Mouse (Mus musculus) erythroblast, adult 5-6 weeks (primary cell): ENCODE results near the gene Olfr1416. TPM values are rescaled to one million over a fixed set of nuclear protein-coding genes. Genes with fewer than 3 reads are reported as not detected.
"Not testable (repeated sequence)": the region's sequence is repeated elsewhere in the genome, so short reads cannot be mapped to it uniquely, and the experiment has no call there.

Source experiments
- ATAC-seq: replicated peaks from 2 replicates; pipeline ENCODE4 v1.8.0; 2016; ENCODE audit warnings: moderate number of reproducible peaks, mild to moderate bottlenecking, moderate TSS enrichment, inconsistent platforms; ENCODE audit not compliant: poor library complexity, low FRiP score, severe bottlenecking
- total RNA-seq, 2 experiments: library from RNA; stranded (forward) in 1 of 2; stranded (reverse) in 1 of 2; fragments of 150-400 nt in 1 of 2; fragments of 200-764, 138-1000 nt in 1 of 2; gene quantifications; 2 replicates each; pipeline versions ENCODE4 v1.2.3 to v1.2.4; 2015 to 2017; ENCODE audit warnings: low replicate concordance in 2 of 2

Olfr1416 gene
- total RNA-seq (2015; ENCODE audit: low replicate concordance), result not detected in 2 replicates
- not detected in 2 replicates for total RNA-seq (2017; ENCODE audit: low replicate concordance)

GRCm38 (mm10) chr1:92485013-92485412 is at the start of gene Olfr1416:
Gene Olfr1416 (minus strand): TSS chr1:92485113.
- no peak for ATAC-seq

DNA sequence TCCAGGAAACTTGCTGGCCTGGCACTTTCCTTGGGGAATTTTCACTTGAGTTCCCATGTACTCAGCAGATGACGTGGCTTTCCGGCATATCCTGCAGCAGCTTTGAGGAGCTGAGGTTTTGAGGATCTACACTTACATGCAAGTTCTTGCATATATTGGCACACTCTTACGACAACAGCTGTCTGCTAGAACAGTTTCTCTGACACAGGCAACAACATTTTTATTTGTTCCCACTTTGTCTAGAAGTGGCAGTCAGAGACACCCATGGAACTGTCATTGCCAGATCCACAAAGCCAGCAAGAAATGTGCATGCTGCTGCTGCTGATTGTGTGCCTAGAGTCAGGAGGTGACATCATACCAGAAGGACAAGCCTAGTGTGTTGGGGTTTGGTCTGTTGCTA is 38.9 kb upstream of the Olfr1416 start:
- no peak for ATAC-seq

DNA sequence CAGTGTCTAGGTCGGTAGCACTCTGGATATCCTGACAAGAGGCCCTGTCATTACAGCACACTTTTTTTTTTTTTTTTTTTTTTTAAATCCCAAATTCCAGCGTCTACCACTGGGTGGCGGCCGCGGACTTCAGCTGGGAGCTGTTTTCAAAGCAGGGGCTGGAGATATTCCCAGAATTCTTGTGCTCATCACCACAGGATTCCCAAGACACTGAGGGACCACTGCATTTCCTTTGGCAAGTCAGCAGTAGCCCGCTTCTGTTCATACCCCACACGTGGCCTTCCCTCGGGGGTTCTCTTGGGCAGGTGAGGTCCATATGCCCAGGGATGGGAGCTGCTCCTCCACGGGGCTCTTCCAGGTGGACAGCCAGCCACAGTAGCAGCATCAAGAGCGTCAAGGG is 36.5 kb upstream of the Olfr1416 start:
- ATAC-seq, result no peak

DNA sequence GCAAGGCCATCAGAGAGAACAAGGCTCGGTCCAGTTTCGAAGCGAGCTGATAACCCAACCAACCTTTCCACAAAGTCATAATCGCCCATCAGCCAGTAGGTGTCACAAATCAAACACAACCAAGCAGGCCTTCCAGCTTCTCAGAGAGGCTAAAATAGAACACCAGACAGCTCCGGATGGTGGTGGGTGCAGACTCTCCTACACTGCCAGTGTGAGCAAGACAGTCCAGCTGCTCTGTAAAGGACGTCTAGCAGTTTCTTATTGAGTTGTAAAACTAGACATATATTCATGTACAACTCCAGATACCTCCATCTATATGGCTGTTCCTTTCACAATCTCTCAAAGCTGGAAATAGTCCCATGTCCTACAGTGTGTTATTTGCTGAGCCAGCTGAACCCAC is 34.1 kb upstream of the Olfr1416 start:
- no peak for ATAC-seq

DNA sequence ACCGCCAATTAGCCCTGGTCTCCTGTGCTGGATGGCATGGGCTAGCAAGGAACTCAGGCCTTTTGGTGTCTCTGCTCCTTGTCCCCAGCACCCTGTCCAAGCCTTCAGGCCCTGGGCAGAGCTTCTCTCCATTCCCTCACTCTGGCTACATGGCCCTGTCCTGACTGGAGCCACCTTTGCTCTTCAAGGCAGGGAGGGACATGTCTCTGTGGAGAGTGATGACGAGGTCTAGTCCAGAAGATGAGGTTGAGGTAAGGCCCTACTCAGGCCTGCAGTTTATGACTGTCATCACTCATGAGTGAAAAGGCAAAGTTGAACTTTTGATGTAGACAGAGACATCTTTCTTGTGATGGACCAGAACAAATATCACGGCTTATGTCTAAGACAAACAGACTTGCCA is 33.6 kb upstream of the Olfr1416 start, which contains the start of gene Olfr1414:
Gene Olfr1414 (minus strand): TSS at position 101 of the 400 bp plus-strand sequence.
- no peak for ATAC-seq

DNA sequence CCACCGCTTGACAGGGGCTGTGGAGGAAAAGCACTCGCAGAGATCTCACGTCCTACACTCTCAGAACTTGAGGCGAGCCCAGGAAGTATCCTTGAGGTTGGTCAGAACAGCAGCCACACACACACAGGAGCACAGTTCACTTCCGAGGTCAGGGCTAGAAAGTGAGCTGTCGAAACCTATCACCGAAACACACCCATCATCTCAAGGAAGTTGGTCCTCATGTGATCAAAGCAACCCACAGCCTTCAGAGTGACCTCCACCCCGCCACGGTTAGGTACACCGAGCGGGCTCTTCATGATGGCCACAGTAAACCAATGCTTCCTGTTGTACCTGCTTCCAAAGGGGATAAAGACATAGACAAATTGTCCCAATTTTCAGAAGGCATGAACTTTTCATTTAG is 30.5 kb upstream of the Olfr1416 start:
- ATAC-seq, result no peak

GRCm38 (mm10) chr1:92511646-92512045 is 26.7 kb upstream of the Olfr1416 start:
- not testable (repeated sequence) for ATAC-seq

DNA sequence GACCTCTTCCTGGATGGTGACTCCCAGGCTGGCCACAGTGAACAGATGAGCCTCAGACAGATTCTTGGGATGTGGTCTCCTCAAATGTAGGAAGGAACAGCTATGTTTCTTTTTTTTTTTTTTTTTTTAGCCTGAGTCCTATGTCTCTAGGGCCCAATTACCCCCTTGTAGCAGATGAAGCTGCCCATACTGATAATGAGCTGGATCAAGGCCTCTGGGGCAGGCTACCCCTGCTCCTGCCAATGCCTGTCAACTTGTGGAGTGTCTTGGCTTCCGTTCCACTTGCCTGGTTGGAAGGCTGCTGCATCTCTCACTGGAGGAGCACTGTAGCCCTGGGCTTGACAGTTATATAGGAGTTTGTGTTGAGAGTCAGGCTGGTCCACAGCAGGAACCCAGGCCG is 11.1 kb upstream of the Olfr1416 start, which contains the start of gene Olfr1415:
Gene Olfr1415 (minus strand): TSS at position 101 of the 400 bp plus-strand sequence.
- ATAC-seq, result no peak

- ATAC-seq, result peak; percentile 70; the same call in 1 of the 2 replicates
Measured at GRCm38 (mm10) chr1:92474066-92474578, 10.8 kb downstream of the Olfr1416 start.

DNA sequence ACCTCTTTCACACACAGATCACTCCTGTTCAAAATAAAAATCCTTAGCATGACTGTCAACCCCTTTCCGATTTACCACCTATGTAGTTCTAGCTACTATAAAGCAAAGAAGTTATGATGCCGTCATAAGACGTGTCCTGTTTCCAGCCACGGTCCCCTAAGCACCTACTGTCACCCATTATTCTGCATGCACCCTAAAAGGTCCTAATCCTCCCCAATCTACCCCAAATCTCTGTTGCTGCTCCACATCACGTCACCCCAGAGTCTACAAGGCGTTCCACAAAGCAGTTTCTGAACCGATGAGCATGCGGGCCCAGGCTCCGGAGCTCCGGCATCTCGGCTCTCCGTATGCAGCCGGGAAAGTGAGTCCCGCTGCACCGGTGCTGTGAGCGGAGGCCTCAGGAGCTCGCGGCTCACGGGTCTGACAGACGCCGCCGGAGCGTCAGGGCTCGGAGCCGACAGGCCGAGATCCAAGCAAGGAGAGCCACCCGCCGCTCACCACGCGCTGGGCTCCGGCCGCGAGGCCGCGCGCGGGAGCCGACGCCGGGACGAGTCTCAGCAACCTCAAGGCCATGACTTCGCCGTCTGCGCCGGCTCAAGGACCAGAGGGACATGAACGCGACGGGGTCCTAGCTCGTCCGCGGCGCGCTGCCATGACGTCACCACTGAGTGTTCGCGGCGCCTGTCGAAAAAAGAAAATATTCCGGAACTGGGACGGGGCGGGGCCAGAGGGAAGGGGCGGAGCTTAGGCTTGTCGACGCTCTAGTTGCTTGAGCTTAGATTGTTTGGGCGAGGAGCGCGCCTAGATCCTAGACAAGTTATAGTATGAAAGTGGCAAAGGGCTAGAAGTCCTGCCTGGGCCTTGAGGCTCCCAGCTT is 11.5 kb downstream of the Olfr1416 start, which contains the start of gene Ndufa10:
Gene Ndufa10 (minus strand): TSS at position 696 of the 877 bp plus-strand sequence.
- ATAC-seq, result peak; percentile 92

- no peak for ATAC-seq
Measured at GRCm38 (mm10) chr1:92468891-92469290, 16.0 kb downstream of the Olfr1416 start.

DNA sequence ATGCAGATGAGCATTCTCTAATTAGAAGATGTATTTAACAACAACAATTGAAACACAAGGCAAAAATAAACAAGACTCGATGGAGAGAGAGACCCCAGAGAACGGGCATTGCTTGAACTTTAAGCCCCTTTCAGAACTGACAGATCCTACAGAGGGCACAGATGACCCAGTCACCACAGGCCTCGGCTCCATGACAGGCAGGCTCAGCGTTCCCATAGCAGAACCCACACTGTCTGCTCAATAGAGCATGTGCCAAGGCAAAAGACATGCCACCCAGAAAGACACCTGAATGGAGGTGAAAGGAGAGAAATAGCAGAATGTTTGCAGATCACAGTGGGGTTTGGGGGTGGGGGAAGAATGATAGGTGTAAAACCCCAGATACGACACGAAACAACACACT is 26.5 kb downstream of the Olfr1416 start:
- no peak for ATAC-seq

DNA sequence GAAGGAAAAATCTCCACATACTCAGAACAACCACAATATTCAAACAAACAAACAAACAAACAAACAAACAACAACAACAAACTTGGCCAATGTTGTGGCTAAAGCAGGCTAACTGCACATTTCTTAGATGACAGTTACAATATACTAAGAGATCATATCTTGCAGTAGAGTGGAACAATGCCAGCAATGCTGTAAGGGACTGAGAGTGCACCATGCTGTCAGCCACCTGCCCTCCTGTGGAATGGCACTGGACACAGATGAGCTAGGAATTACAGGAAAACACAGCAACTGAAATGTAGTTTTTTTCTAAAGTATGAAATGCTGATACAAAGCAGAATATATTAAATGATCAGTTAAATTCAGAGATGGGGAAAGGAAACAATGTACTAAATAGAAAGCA is 27.2 kb downstream of the Olfr1416 start:
- ATAC-seq, result no peak

GRCm38 (mm10) chr1:92453751-92454445 is 31.0 kb downstream of the Olfr1416 start:
- ATAC-seq, result 0 out of 2 replicates have a peak, but pooled peaks have one; percentile 57

- no peak for ATAC-seq
Measured at GRCm38 (mm10) chr1:92448293-92448692, 36.6 kb downstream of the Olfr1416 start.

DNA sequence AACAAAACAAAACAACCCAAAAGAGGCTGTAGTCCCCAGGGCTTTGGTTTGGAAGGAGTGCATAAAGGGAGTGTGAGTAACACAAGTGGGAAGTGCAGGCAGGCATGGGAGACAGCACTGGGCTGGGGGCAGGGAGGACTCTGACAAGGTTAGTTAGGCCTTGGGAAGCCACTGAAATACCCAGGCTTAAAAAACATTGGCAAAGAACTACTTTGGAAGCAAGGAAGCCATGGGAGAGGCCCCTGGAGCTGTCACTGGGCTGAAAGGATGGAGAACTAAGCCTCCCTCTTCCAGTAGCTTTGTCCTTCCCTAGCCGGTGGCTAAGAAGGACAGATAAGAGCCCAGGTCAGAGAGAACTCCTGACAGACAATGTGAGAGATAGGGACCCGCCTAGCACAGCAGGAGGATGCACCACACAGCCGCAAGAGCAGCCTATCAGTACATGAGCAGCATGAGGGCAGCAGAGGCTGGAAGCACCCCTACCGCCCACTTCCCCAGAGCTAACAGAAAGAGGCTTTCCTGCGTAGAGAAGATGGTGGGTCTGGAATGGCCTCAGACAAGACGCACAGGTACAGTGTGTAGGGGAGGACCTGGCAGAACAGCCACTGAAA is 43.4 kb downstream of the Olfr1416 start:
- ATAC-seq, result 0 out of 2 replicates have a peak, but pooled peaks have one; percentile 20

GRCm38 (mm10) chr1:92440066-92440750 is 44.7 kb downstream of the Olfr1416 start:
- no peak for ATAC-seq

GRCm38 (mm10) chr1:92437678-92438271 is 47.1 kb downstream of the Olfr1416 start:
- ATAC-seq, result no peak

GRCm38 (mm10) chr1:92436831-92437321 is 48.0 kb downstream of the Olfr1416 start:
- ATAC-seq, result no peak
